Mouse (Mus musculus) cerebellum, adult 2 months (tissue): Measurements from ENCODE around the gene Cltc.
"Not testable (repeated sequence)": the region's sequence is repeated elsewhere in the genome, so short reads cannot be mapped to it uniquely, and the experiment has no call there.

Experiments
- CTCF ChIP-seq: fragments of 200-500 bp; IDR thresholded peaks from 2 replicates; pipeline ENCODE4 v1.5.1; 2011; ENCODE audit warnings: low read depth, mild to moderate bottlenecking, control low read depth, low read length, moderate library complexity, borderline replicate concordance; ENCODE audit not compliant: insufficient read depth
- POLR2A ChIP-seq: fragments of 200-500 bp; IDR thresholded peaks from 2 replicates; pipeline ENCODE4 v1.6.1; 2011; ENCODE audit warnings: low read length, control low read depth, borderline replicate concordance; ENCODE audit not compliant: insufficient read depth

- not testable (repeated sequence) for TF ChIP-seq CTCF, POLR2A
These were observed 19.1 kb downstream of the Cltc start for GRCm38 (mm10) chr11:86738308-86738707.
